In genomic region chr4:48803777-48804176, GRCm38 (mm10) we compare ENCODE assay signal across 18 mouse cellular contexts.
DNase-seq lines count a peak whose midpoint lies in the region; ATAC-seq and TF ChIP-seq lines count a peak whose summit lies in the region.
"Had no signal": no experiment of that assay in that cellular context is flagged by ENCODE, and none has a peak within 500 bp of the region (broad histone marks: within the 10 kb centered on the region; RNA-seq: fewer than 3 reads in every experiment).

No protein-coding gene starts in this region.

- H3K4me1 ChIP-seq in heart, embryonic 14.5 days (ENCODE audit: control insufficient read depth in 2 of 2, insufficient read depth in 2 of 2, low read length in 2 of 2) = 0 out of 4 replicates have a peak, but pooled peaks cover 0 to 3% of the 10 kb centered on the region in 2 experiments
- 0 out of 2 replicates have a peak, but pooled peaks cover 9% of the 10 kb centered on the region for H3K4me1 ChIP-seq in heart, embryonic 12.5 days (replicated peaks)
- no peaks in the 10 kb centered on the region for H3K4me1 ChIP-seq in hindbrain, postnatal 0 days (ENCODE audit: insufficient read depth, low read length)
- H3K4me1 ChIP-seq in hindbrain, embryonic 12.5 days = peaks cover 2% of the 10 kb centered on the region; the same call in 1 of the 2 replicates
- no peaks in the 10 kb centered on the region for H3K4me1 ChIP-seq in midbrain, embryonic 14.5 days (ENCODE audit: control insufficient read depth, insufficient read depth, low read length)
- H3K4me1 ChIP-seq in midbrain, embryonic 13.5 days (replicated peaks) = no peaks in the 10 kb centered on the region
- H3K4me1 ChIP-seq: limb, embryonic 13.5 days; liver, embryonic 15.5 days; neural tube, embryonic 13.5 days had no signal

- H3K9me3 ChIP-seq in heart, embryonic 14.5 days (ENCODE audit: control insufficient read depth, low read length) = no peaks in the 10 kb centered on the region
- H3K9me3 ChIP-seq in heart, embryonic 12.5 days (replicated peaks) = peaks cover 5% of the 10 kb centered on the region; the same call in 1 of the 2 replicates
- no peaks in the 10 kb centered on the region for H3K9me3 ChIP-seq in hindbrain, postnatal 0 days (ENCODE audit: low read length)
- no peaks in the 10 kb centered on the region for H3K9me3 ChIP-seq in hindbrain, embryonic 12.5 days (replicated peaks)
- no peaks in the 10 kb centered on the region for H3K9me3 ChIP-seq in midbrain, embryonic 14.5 days (ENCODE audit: control insufficient read depth, low read length)
- peaks cover 3% of the 10 kb centered on the region; the same call in 1 of the 2 replicates for H3K9me3 ChIP-seq in midbrain, embryonic 13.5 days
- H3K9me3 ChIP-seq: limb, embryonic 13.5 days; liver, embryonic 15.5 days; neural tube, embryonic 13.5 days had no signal

- TF ChIP-seq CTCF in hindbrain, postnatal 0 days (IDR thresholded peaks at IDR 0.05; ENCODE audit: low read depth) = no peak

- H3K27me3 ChIP-seq in heart, embryonic 14.5 days (ENCODE audit: control insufficient read depth, insufficient read depth, low read length) = no peaks in the 10 kb centered on the region
- H3K27me3 ChIP-seq in heart, embryonic 12.5 days (replicated peaks) = no peaks in the 10 kb centered on the region
- no peaks in the 10 kb centered on the region for H3K27me3 ChIP-seq in hindbrain, postnatal 0 days (ENCODE audit: insufficient read depth, low read length)
- no peaks in the 10 kb centered on the region for H3K27me3 ChIP-seq in hindbrain, embryonic 12.5 days
- no peaks in the 10 kb centered on the region for H3K27me3 ChIP-seq in midbrain, embryonic 14.5 days (ENCODE audit: control insufficient read depth, insufficient read depth, low read length)
- H3K27me3 ChIP-seq in midbrain, embryonic 13.5 days = no peaks in the 10 kb centered on the region
- H3K27me3 ChIP-seq: CH12.LX; limb, embryonic 13.5 days; liver, embryonic 15.5 days; neural tube, embryonic 13.5 days had no signal

- peak; percentile 96 to 97 for DNase-seq in cerebellum, postnatal 10 days
- no peak for DNase-seq in cerebellum, adult 11 months
- peak; percentile 74 for DNase-seq in hindbrain, postnatal 0 days (ENCODE audit: low spot score)
- DNase-seq in midbrain, embryonic 14.5 days = peak; percentile 25
- DNase-seq: cerebellum, adult 9-10 months; gastrocnemius, adult 2 months; layer of hippocampus, adult 9-11 months; right cerebral cortex, postnatal 25 days; thymus, postnatal 14 days had no signal

- H3K36me3 ChIP-seq in heart, embryonic 14.5 days (ENCODE audit: control insufficient read depth, insufficient read depth, low read length) = no peaks in the 10 kb centered on the region
- H3K36me3 ChIP-seq in heart, embryonic 12.5 days = no peaks in the 10 kb centered on the region
- no peaks in the 10 kb centered on the region for H3K36me3 ChIP-seq in hindbrain, postnatal 0 days (ENCODE audit: insufficient read depth, low read length)
- H3K36me3 ChIP-seq in hindbrain, embryonic 12.5 days = no peaks in the 10 kb centered on the region
- H3K36me3 ChIP-seq in midbrain, embryonic 14.5 days (ENCODE audit: control insufficient read depth, insufficient read depth, low read length) = no peaks in the 10 kb centered on the region
- H3K36me3 ChIP-seq in midbrain, embryonic 13.5 days = no peaks in the 10 kb centered on the region
- H3K36me3 ChIP-seq: limb, embryonic 13.5 days; liver, embryonic 15.5 days; neural tube, embryonic 13.5 days had no signal

- no peak overlapping the region for H3K9ac ChIP-seq in heart, embryonic 14.5 days (ENCODE audit: low read length)
- H3K9ac ChIP-seq in heart, embryonic 12.5 days = no peak overlapping the region
- no peak overlapping the region for H3K9ac ChIP-seq in hindbrain, postnatal 0 days (replicated peaks; ENCODE audit: low read length)
- no peak overlapping the region for H3K9ac ChIP-seq in hindbrain, embryonic 12.5 days
- no peak overlapping the region for H3K9ac ChIP-seq in midbrain, embryonic 14.5 days (replicated peaks; ENCODE audit: low read length)
- no peak overlapping the region for H3K9ac ChIP-seq in midbrain, embryonic 13.5 days (replicated peaks)
- H3K9ac ChIP-seq: limb, embryonic 13.5 days; liver, embryonic 15.5 days; neural tube, embryonic 13.5 days had no signal

- ATAC-seq in heart, embryonic 14.5 days (ENCODE audit: insufficient number of reproducible peaks, insufficient read depth, low FRiP score, low read depth) = no peak
- no peak for ATAC-seq in heart, embryonic 12.5 days (ENCODE audit: insufficient number of reproducible peaks, low FRiP score)
- ATAC-seq in hindbrain, postnatal 0 days = peak; percentile 51
- ATAC-seq in hindbrain, embryonic 12.5 days (ENCODE audit: low FRiP score) = no peak
- no peak for ATAC-seq in midbrain, embryonic 14.5 days (ENCODE audit: low FRiP score, low TSS enrichment)
- no peak for ATAC-seq in midbrain, embryonic 13.5 days

- 32% methylated on average over 3 of the region's 3 CpGs for WGBS in heart, embryonic 14.5 days
- 41% methylated on average over 3 of the region's 3 CpGs for WGBS in heart, embryonic 12.5 days
- 49% methylated on average over 3 of the region's 3 CpGs for WGBS in hindbrain, postnatal 0 days
- 72% methylated on average over 3 of the region's 3 CpGs for WGBS in hindbrain, embryonic 12.5 days
- WGBS in midbrain, embryonic 14.5 days = 66% methylated on average over 3 of the region's 3 CpGs
- WGBS in midbrain, embryonic 13.5 days = 69% methylated on average over 3 of the region's 3 CpGs

- no peak overlapping the region for H3K4me2 ChIP-seq in heart, embryonic 14.5 days (ENCODE audit: low read length)
- no peak overlapping the region for H3K4me2 ChIP-seq in heart, embryonic 12.5 days
- H3K4me2 ChIP-seq in hindbrain, postnatal 0 days (ENCODE audit: low read depth, low read length) = no peak overlapping the region
- H3K4me2 ChIP-seq in hindbrain, embryonic 12.5 days (replicated peaks) = no peak overlapping the region
- H3K4me2 ChIP-seq in midbrain, embryonic 14.5 days (ENCODE audit: low read length) = no peak overlapping the region
- H3K4me2 ChIP-seq in midbrain, embryonic 13.5 days (replicated peaks) = no peak overlapping the region
- H3K4me2 ChIP-seq: limb, embryonic 13.5 days; liver, embryonic 15.5 days; neural tube, embryonic 13.5 days had no signal

- H3K27ac ChIP-seq in heart, embryonic 14.5 days (replicated peaks in 1 of 2; ENCODE audit: control insufficient read depth in 1 of 2, insufficient read depth in 1 of 2, low read depth in 2 of 2, low read length in 2 of 2) = peak overlapping the region; percentile 27 to 38; a peak in 2 of 4 replicates
- H3K27ac ChIP-seq in heart, embryonic 12.5 days (ENCODE audit: poor library complexity, severe bottlenecking) = no peak overlapping the region
- H3K27ac ChIP-seq in hindbrain, postnatal 0 days = no peak overlapping the region
- no peak overlapping the region for H3K27ac ChIP-seq in hindbrain, embryonic 12.5 days
- no peak overlapping the region for H3K27ac ChIP-seq in midbrain, embryonic 14.5 days (replicated peaks; ENCODE audit: low read depth, low read length)
- H3K27ac ChIP-seq in midbrain, embryonic 13.5 days = no peak overlapping the region
- H3K27ac ChIP-seq: gastrocnemius, adult 2 months; limb, embryonic 13.5 days; liver, embryonic 15.5 days; neural tube, embryonic 13.5 days had no signal

- H3K4me3 ChIP-seq in heart, embryonic 14.5 days (ENCODE audit: control insufficient read depth in 1 of 2, insufficient read depth in 1 of 2, low read depth in 1 of 2, low read length in 2 of 2) = no peak overlapping the region
- H3K4me3 ChIP-seq in heart, embryonic 12.5 days = no peak overlapping the region
- H3K4me3 ChIP-seq in hindbrain, postnatal 0 days (ENCODE audit: low read length) = no peak overlapping the region
- H3K4me3 ChIP-seq in hindbrain, embryonic 12.5 days = no peak overlapping the region
- no peak overlapping the region for H3K4me3 ChIP-seq in midbrain, embryonic 14.5 days (replicated peaks; ENCODE audit: low read depth, low read length)
- H3K4me3 ChIP-seq in midbrain, embryonic 13.5 days (replicated peaks) = no peak overlapping the region
- H3K4me3 ChIP-seq: erythroblast, embryonic 14.5 days; gastrocnemius, adult 2 months; limb, embryonic 13.5 days; liver, embryonic 15.5 days; neural tube, embryonic 13.5 days had no signal

Comparison
In these comparisons a context has a peak if more than half of its experiments do, and no peak if none do; other contexts are left out.
1. H3K27ac ChIP-seq: peak in heart, embryonic 14.5 days (2 of 2); none in heart, embryonic 12.5 days (single experiment), hindbrain, postnatal 0 days (single experiment), hindbrain, embryonic 12.5 days (single experiment), midbrain, embryonic 14.5 days (single experiment) and midbrain, embryonic 13.5 days (single experiment).